Mouse (Mus musculus): ENCODE measurements around the gene Pstk. TPM values are rescaled to one million over a fixed set of nuclear protein-coding genes. Genes with fewer than 3 reads are reported as not detected.

Pstk gene
- polyA plus RNA-seq (2015; fragmentation: Nextera tagmentation; extraction: Ambion mirVana), result 39.6 and 43.1 TPM in 2 replicates

DNA sequence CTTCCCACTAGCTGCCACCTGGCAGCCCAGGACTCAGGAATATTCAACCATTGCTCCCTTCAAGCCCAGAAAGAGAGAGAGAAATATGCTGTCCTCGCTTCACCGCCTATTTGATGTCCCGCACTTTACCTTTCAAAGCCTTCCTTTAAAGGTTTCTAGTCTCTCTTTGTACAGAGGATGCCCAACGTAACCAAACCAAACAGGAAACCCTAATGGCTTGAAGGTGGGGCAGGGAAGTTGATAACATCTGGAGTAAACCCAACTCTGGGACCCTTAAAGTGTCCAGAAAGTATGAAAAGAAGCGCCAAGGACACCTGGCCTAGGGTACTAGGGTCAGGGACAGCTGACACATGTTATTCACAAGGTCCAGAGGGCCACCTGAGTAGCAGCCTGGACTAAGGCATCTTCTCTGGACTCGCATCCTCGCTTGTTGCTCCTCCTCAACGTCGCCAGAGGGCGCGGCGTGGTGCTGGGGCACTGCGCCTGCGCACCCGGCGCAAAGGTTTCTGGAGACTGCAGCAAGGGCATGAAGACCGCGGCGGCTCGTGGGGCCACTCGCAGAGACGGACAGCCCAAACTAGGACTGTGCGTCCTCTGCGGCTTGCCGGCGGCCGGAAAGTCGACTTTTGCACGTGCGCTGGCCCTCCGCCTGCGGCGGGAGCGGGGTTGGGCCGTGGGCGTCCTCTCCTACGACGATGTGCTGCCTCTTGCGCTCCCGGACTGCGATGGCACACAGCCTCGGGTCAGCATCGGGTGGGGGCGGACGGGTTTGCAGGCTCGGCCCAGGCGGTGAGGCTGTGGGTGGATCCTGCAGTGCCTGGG, at the start of gene Pstk:
Gene Pstk (plus strand): TSS at position 494 of the 822 bp plus-strand sequence.
- peak within 1 kb of the TSS; percentile 81 for H3K4me3 ChIP-seq
- no peaks in the 10 kb centered on the region for H3K27me3 ChIP-seq
- no peaks in the 10 kb centered on the region for H3K36me3 ChIP-seq (ENCODE audit: poor library complexity, severe bottlenecking)
- H3K9ac ChIP-seq, result peak within 1 kb of the TSS; percentile 94
- WGBS, result 5% methylated on average over 47 of the region's 47 CpGs
- peak within 1 kb of the TSS; percentile 81 for H3K27ac ChIP-seq
- peak within 1 kb of the TSS; percentile 83 for H3K4me2 ChIP-seq
- ATAC-seq, result peak; percentile 96
- H3K9me3 ChIP-seq (replicated peaks), result no peaks in the 10 kb centered on the region
- H3K4me1 ChIP-seq, result peaks cover 7% of the 10 kb centered on the region

DNA sequence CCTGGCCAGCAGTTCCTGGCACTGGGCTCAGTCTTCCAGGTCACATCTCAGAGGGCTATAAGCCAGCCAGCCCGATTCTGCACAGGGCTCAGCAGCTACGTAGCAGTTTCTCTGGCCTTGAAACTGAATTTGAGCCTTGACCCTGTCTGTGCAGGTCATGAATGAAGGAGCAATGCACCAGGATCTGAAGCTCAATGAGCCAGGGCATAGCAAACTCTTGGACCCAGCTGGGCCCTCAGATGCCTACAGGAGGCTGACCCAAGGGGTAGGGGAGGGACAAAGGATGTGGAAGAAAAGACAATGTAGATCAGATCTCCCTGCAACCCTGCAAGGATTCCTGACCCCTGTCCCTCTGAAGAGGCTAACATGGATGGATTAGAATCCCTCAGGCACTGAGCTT, 48.7 kb upstream of the Pstk start, which contains the start of gene Cuzd1:
Gene Cuzd1 (minus strand): TSS at position 101 of the 400 bp plus-strand sequence.
- no peak within 1 kb of the TSS for H3K4me3 ChIP-seq
- H3K36me3 ChIP-seq (ENCODE audit: poor library complexity, severe bottlenecking), result no peaks in the 10 kb centered on the region
- no peaks in the 10 kb centered on the region for H3K9me3 ChIP-seq (replicated peaks)
- WGBS, result 79% methylated on average over 2 of the region's 2 CpGs
- ATAC-seq, result no peak
- H3K4me2 ChIP-seq, result no peak within 1 kb of the TSS
- H3K9ac ChIP-seq, result no peak within 1 kb of the TSS
- no peaks in the 10 kb centered on the region for H3K27me3 ChIP-seq
- H3K27ac ChIP-seq, result no peak within 1 kb of the TSS
- H3K4me1 ChIP-seq, result no peaks in the 10 kb centered on the region

DNA sequence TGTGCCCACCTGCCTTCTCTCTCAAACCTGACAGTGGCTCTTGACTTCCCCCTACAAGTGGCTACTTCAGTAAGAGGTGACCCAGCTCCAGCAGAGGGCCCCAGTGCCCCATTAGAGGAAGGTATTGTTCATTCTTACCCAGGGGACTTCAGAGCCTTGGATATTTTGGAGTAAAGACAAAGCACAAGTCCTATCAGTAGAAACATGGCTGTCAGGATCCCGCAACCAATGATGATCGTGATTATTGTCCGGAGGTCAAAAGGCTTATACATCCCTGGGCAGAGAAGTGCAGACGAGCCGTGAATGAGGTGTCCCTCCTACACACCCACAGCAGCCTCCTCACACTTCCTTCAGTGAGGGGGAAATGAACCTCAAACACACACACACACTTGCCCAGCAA, 43.9 kb upstream of the Pstk start:
- H3K9me3 ChIP-seq (replicated peaks), result no peaks in the 10 kb centered on the region
- WGBS, result 86% methylated on average over 5 of the region's 5 CpGs

GRCm38 (mm10) chr7:131329416-131329815, 41.5 kb upstream of the Pstk start, which contains the start of gene Fam24b:
TSS of gene Fam24b (minus strand) at chr7:131329516.
- H3K27ac ChIP-seq, result no peak within 1 kb of the TSS
- no peaks in the 10 kb centered on the region for H3K4me1 ChIP-seq
- no peaks in the 10 kb centered on the region for H3K27me3 ChIP-seq
- 88% methylated on average over 5 of the region's 5 CpGs for WGBS
- H3K9ac ChIP-seq, result no peak within 1 kb of the TSS
- no peak for ATAC-seq
- H3K4me2 ChIP-seq, result no peak within 1 kb of the TSS
- H3K9me3 ChIP-seq (replicated peaks), result no peaks in the 10 kb centered on the region
- no peak within 1 kb of the TSS for H3K4me3 ChIP-seq
- H3K36me3 ChIP-seq (ENCODE audit: poor library complexity, severe bottlenecking), result no peaks in the 10 kb centered on the region

More for the DNA sequence above, 43.9 kb upstream of the Pstk start:
- no peak for ATAC-seq
- no peak overlapping the region for H3K4me3 ChIP-seq
- H3K4me1 ChIP-seq, result no peaks in the 10 kb centered on the region
- H3K4me2 ChIP-seq, result no peak overlapping the region
- H3K27me3 ChIP-seq, result no peaks in the 10 kb centered on the region
- H3K27ac ChIP-seq, result no peak overlapping the region
- H3K36me3 ChIP-seq (ENCODE audit: poor library complexity, severe bottlenecking), result no peaks in the 10 kb centered on the region
- H3K9ac ChIP-seq, result no peak overlapping the region

DNA sequence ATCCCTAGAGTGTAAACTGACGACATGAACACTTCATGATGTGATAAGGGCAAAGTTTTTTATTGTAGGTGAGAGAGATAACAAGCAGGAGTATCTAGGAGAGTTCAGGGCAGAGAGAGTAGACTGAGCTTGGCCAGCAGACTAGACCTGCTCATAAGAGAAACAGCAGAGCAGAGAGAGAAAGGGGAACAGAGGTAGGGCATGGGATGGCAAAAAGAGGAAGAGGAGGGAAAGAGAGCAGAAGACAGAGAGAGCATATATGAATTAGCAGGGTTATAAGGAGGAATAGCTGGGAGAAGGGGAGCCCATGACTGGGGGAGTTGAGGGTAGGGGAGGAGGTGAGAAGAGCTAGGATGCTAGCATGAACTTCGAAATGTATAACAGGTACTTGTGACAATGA, 39.3 kb upstream of the Pstk start:
- Histone ChIP-seq H3K36me3 (ENCODE audit: poor library complexity, severe bottlenecking) (no peaks in the 10 kb centered on the region), H3K4me2 (no peak overlapping the region), H3K27ac (no peak overlapping the region), H3K4me3 (no peak overlapping the region), H3K9ac (no peak overlapping the region), H3K27me3 (no peaks in the 10 kb centered on the region), H3K9me3 (replicated peaks) (no peaks in the 10 kb centered on the region), H3K4me1 (peaks cover 4% of the 10 kb centered on the region; the same call in 1 of the 2 replicates)
- WGBS, result 82% methylated on average over 2 of the region's 2 CpGs
- no peak for ATAC-seq

DNA sequence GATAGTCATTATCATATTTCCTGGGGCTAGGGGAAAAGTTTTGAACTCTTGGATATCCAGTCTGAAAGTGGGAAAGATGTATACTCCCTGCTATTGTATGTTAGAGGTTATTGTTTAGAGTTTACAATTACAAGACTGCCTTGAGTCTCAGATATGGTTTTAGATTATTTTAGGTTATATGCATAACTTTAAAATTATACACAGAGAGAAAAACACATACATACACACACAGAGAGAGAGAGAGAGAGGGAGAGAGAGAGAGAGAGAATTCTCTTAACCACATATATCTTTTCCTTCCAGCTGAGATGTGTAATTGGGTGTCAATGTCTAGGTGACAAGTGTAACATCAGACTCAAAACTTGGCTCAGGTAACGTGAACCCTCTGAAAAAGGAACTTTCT, 37.4 kb upstream of the Pstk start, which contains the start of gene Fam24a:
Gene Fam24a (plus strand): TSS at position 301 of the 400 bp plus-strand sequence.
- Histone ChIP-seq H3K9me3 (replicated peaks) (no peaks in the 10 kb centered on the region), H3K4me1 (peaks cover 15% of the 10 kb centered on the region; the same call in 1 of the 2 replicates), H3K9ac (no peak within 1 kb of the TSS), H3K27ac (no peak within 1 kb of the TSS), H3K4me3 (no peak within 1 kb of the TSS), H3K36me3 (ENCODE audit: poor library complexity, severe bottlenecking) (no peaks in the 10 kb centered on the region), H3K27me3 (no peaks in the 10 kb centered on the region), H3K4me2 (no peak within 1 kb of the TSS)
- no peak for ATAC-seq
- WGBS, result 46% methylated on average over 1 of the region's 1 CpGs

- Histone ChIP-seq H3K9ac (no peak overlapping the region), H3K27ac (no peak overlapping the region), H3K36me3 (ENCODE audit: poor library complexity, severe bottlenecking) (peaks cover 28% of the 10 kb centered on the region), H3K4me3 (no peak overlapping the region), H3K4me2 (0 out of 2 replicates have a peak overlapping the region, but pooled peaks have one; percentile 5), H3K27me3 (no peaks in the 10 kb centered on the region), H3K9me3 (replicated peaks) (no peaks in the 10 kb centered on the region), H3K4me1 (peaks cover 15% of the 10 kb centered on the region; the same call in 1 of the 2 replicates)
- WGBS, result 26% methylated on average over 8 of the region's 8 CpGs
- no peak for ATAC-seq
Observed at GRCm38 (mm10) chr7:131337502-131338068, 33.4 kb upstream of the Pstk start.

DNA sequence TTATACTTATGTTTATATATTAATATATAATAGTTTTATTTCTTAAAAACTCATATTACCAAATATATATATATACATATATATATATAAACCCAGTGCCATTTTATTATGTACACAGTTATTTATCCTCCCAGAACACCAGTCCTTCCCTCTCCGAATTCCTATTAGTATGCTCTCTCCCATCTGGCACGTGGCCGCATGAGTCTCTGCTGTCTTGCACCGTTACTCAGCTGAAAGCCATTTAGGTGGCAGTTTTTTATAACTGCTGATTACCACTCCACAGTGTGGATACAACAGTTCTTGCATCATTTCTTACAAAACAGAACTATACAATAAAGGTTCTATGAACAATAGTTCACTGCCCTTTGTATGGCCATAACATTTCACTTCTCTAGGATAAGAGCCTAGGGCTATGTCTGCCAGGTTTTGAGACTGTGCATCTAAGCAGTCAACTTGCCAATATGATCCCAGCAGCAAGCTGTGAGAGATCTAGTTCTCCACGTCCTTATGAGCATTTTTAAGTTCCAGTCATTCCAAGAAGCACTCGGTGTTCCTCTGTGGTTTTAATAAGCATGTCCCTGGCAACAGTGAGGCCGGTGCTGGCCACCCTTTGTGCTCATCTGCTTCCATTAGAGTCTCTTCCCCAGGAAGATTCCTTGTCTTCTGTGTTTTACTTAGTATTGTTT, 24.9 kb upstream of the Pstk start:
- Histone ChIP-seq H3K27me3 (no peaks in the 10 kb centered on the region), H3K4me1 (no peaks in the 10 kb centered on the region), H3K4me3 (no peak overlapping the region), H3K36me3 (ENCODE audit: poor library complexity, severe bottlenecking) (peaks cover 65% of the 10 kb centered on the region), H3K9me3 (replicated peaks) (no peaks in the 10 kb centered on the region), H3K9ac (no peak overlapping the region), H3K4me2 (no peak overlapping the region), H3K27ac (no peak overlapping the region)
- ATAC-seq, result no peak
- WGBS, result 71% methylated on average over 7 of the region's 7 CpGs

DNA sequence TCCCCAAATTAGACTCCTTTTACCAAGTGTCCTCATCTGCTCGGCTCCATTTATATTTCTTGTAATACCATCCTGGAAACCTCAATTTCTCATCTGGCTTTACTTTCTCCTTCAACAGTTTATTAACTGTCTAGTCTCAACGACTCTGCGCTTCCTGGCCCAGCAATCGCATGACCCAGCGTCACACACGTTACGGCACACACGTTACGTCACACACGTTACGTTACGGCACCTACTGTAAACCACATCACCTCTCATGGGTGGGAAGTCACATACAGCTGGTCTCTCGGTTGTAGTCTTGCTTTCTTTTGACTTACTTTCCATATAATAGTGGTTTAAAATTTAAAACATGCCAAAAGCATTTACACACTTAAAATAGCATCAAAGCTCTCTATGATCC, 14.8 kb upstream of the Pstk start:
- no peak overlapping the region for H3K9ac ChIP-seq
- no peaks in the 10 kb centered on the region for H3K27me3 ChIP-seq
- no peak overlapping the region for H3K27ac ChIP-seq
- H3K4me1 ChIP-seq, result peaks cover 2% of the 10 kb centered on the region; the same call in 1 of the 2 replicates
- WGBS, result 97% methylated on average over 13 of the region's 13 CpGs
- no peaks in the 10 kb centered on the region for H3K9me3 ChIP-seq (replicated peaks)
- H3K4me2 ChIP-seq, result no peak overlapping the region
- no peak for ATAC-seq
- no peak overlapping the region for H3K4me3 ChIP-seq
- H3K36me3 ChIP-seq (ENCODE audit: poor library complexity, severe bottlenecking), result peaks cover 57% of the 10 kb centered on the region

DNA sequence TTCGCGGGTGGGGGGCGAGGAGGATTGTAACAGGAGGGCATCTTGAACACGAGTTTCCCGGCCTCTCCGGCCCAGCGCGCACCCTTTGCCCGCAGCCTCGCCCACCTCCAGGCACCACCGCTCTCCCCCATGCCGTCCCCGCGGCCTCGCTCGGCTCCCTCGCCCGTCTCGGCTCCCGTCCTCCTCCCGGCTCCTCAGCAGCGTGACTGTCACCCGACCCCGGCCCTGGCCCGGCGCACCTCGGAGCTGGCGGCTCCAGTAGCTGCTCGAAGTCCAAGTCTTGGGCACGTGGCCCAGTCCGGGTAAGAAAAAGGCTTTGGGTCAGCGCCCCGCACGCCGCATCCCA, 8.7 kb upstream of the Pstk start:
- H3K9ac ChIP-seq, result peak overlapping the region; percentile 91
- H3K9me3 ChIP-seq (replicated peaks), result no peaks in the 10 kb centered on the region
- peak overlapping the region; percentile 83 for H3K27ac ChIP-seq
- H3K27me3 ChIP-seq, result peaks cover 10% of the 10 kb centered on the region; the same call in 1 of the 2 replicates
- ATAC-seq, result peak; percentile 85
- H3K4me3 ChIP-seq, result peak overlapping the region; percentile 79
- WGBS, result under 1% methylated on average over 35 of the region's 35 CpGs
- peaks cover 17% of the 10 kb centered on the region for H3K36me3 ChIP-seq (ENCODE audit: poor library complexity, severe bottlenecking)
- peaks cover 19% of the 10 kb centered on the region for H3K4me1 ChIP-seq
- H3K4me2 ChIP-seq, result peak overlapping the region; percentile 88

GRCm38 (mm10) chr7:131362615-131363300, 8.2 kb upstream of the Pstk start, which contains the start of gene 2310057M21Rik:
TSS of gene 2310057M21Rik (minus strand) at chr7:131362759.
- peaks cover 19% of the 10 kb centered on the region for H3K4me1 ChIP-seq
- peaks cover 10% of the 10 kb centered on the region; the same call in 1 of the 2 replicates for H3K27me3 ChIP-seq
- peak; percentile 99 for ATAC-seq
- H3K4me2 ChIP-seq, result peak within 1 kb of the TSS; percentile 88
- peaks cover 12% of the 10 kb centered on the region for H3K36me3 ChIP-seq (ENCODE audit: poor library complexity, severe bottlenecking)
- peak within 1 kb of the TSS; percentile 79 for H3K4me3 ChIP-seq
- H3K9me3 ChIP-seq (replicated peaks), result no peaks in the 10 kb centered on the region
- H3K27ac ChIP-seq, result peak within 1 kb of the TSS; percentile 83
- peak within 1 kb of the TSS; percentile 91 for H3K9ac ChIP-seq
- WGBS, result under 1% methylated on average over 55 of the region's 55 CpGs
